Mouse (Mus musculus) ES-E14 (cell line): ENCODE data around the gene Cmya5. TPM values are rescaled to one million over a fixed set of nuclear protein-coding genes. Genes with fewer than 3 reads are reported as not detected.
A peak's percentile ranks its signal among the peaks of the same experiment; 100 is the strongest.

Experiments
- DNase-seq: peaks from one replicate; pipeline ENCODE4 v3.0.0-alpha.2; 2013; ENCODE audit warnings: low read depth, low spot score
- H3K27ac ChIP-seq: 2 replicates; pipeline ENCODE4 v1.5.1; 2012; ENCODE audit warnings: low read depth, mild to moderate bottlenecking, low read length, moderate library complexity, mixed read lengths; ENCODE audit not compliant: poor library complexity, insufficient read depth, severe bottlenecking
- H3K36me3 ChIP-seq: 2 replicates; pipeline ENCODE4 v1.6.1; 2012; ENCODE audit warnings: mild to moderate bottlenecking, low read length, moderate library complexity, mixed read lengths; ENCODE audit not compliant: control insufficient read depth, poor library complexity, insufficient read depth, severe bottlenecking
- H3K4me1 ChIP-seq, 2 experiments: fragments of 150-350 bp in 1 of 2; sonication (generic) in 1 of 2; 2 replicates each; pipeline ENCODE4 v1.6.1; 2012; ENCODE audit warnings: low read length in 2 of 2, mild to moderate bottlenecking in 1 of 2, mixed read lengths in 1 of 2; ENCODE audit not compliant: control insufficient read depth in 2 of 2, insufficient read depth in 2 of 2, poor library complexity in 1 of 2
- H3K4me3 ChIP-seq, 2 experiments: fragments of 150-350 bp in 1 of 2; sonication (generic) in 1 of 2; 2 replicates each; pipeline ENCODE4 v1.5.1; 2012; ENCODE audit warnings: low read length in 2 of 2, low read depth in 1 of 2, mild to moderate bottlenecking in 1 of 2, mixed read lengths in 1 of 2; ENCODE audit not compliant: insufficient read depth in 1 of 2, poor library complexity in 1 of 2, severe bottlenecking in 1 of 2
- H3K9ac ChIP-seq: 2 replicates; pipeline ENCODE4 v1.6.1; 2012; ENCODE audit warnings: low read depth, mild to moderate bottlenecking, low read length, mixed read lengths; ENCODE audit not compliant: poor library complexity, insufficient read depth, severe bottlenecking
- H3K9me3 ChIP-seq: fragments of 150-350 bp; sonication (generic); 2 replicates; pipeline ENCODE4 v1.6.1; 2012; ENCODE audit warnings: low read depth, mild to moderate bottlenecking, low read length; ENCODE audit not compliant: control insufficient read depth, insufficient read depth
- CHD2 ChIP-seq: IDR thresholded peaks from 2 replicates; pipeline ENCODE4 v1.6.1; 2014; ENCODE audit warnings: mild to moderate bottlenecking, low read depth, low read length, inconsistent platforms
- HCFC1 ChIP-seq: IDR thresholded peaks from 2 replicates; pipeline ENCODE4 v1.6.1; 2012; ENCODE audit warnings: low read length, inconsistent platforms, borderline replicate concordance; ENCODE audit not compliant: insufficient read depth
- MAFK ChIP-seq: IDR thresholded peaks from 2 replicates; pipeline ENCODE4 v1.6.1; 2014; ENCODE audit warnings: mild to moderate bottlenecking, low read depth, low read length, inconsistent platforms; ENCODE audit not compliant: insufficient read depth
- ZC3H11A ChIP-seq: IDR thresholded peaks from 2 replicates; pipeline ENCODE4 v1.6.1; 2012; ENCODE audit warnings: low read depth, mild to moderate bottlenecking, inconsistent platforms, low read length, borderline replicate concordance
- ZNF384 ChIP-seq: IDR thresholded peaks from 2 replicates; pipeline ENCODE4 v1.6.1; 2012; ENCODE audit warnings: low read depth, low read length, inconsistent platforms
- in situ Hi-C, 2 experiments: fragments of 600-800 bp; cut with MboI; formaldehyde crosslinking; loops; one replicate each; pipeline ENCODE4 v1.15.1; 2025; ENCODE audit warnings: low sequenced_read_pairs in 2 of 2, inconsistent platforms in 1 of 2; ENCODE audit not compliant: unreplicated experiment in 2 of 2
- total RNA-seq: library from RNA; depleted of rRNA; stranded (reverse); fragments of 300-350 nt; gene quantifications from 2 replicates; pipeline ENCODE4 v1.2.3, GENCODE M21; 2012; rRNA removed

Cmya5 gene
- total RNA-seq, 1 experiment = 0.49 TPM

DNA sequence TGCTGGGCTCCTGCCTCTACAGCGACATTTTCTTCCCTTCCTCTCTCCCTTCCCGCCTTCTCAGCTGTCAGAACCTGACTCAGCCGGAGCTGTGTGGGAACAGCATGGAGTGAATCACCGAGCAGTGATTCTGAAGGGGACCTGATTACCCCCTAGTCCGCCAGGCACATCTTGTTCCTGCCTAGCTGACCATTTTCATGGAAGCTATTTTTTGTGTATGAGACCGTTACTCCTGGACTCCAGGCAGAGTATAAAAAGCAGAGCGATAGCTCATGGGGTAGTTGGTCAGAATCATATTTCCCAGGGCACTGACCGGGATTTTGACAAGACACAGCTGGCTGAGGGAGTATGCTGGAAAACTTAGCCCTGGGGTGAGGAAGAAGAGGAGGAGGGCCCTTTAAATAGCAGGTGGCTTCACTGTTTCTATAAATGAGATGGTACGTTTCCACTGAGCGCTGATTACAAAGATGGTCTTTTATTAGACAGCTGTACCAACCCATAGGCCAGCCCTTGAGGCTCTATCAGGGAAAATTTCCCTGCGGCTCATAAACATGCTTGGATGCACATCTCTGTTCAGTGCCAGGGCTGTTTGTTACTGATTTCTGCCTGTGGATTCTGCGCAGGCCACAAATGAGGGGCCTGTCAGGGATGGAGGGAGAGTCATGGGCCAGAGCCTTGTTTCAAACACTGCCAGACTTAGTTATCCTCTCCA is 143.7 kb downstream of the Cmya5 start:
- no peak overlapping the region for H3K4me3 ChIP-seq
- H3K36me3 ChIP-seq = no peaks in the 10 kb centered on the region
- H3K4me1 ChIP-seq = no peaks in the 10 kb centered on the region
- no peak overlapping the region for H3K9ac ChIP-seq
- in situ Hi-C loops = no loop called here
- H3K9me3 ChIP-seq = no peaks in the 10 kb centered on the region
- no peak for DNase-seq
- TF ChIP-seq ZNF384 (no peak), HCFC1 (no peak)
- no peak overlapping the region for H3K27ac ChIP-seq

- Histone ChIP-seq H3K9me3 (no peaks in the 10 kb centered on the region), H3K36me3 (no peaks in the 10 kb centered on the region), H3K4me3 (no peak overlapping the region), H3K27ac (no peak overlapping the region), H3K4me1 (no peaks in the 10 kb centered on the region), H3K9ac (no peak overlapping the region)
- DNase-seq = no peak
- in situ Hi-C loops = loop anchor here in 1 of 2 experiments (25.0 kb wide), 1 partner anchor 237 kb away; no protein-coding TSS in a partner anchor
- TF ChIP-seq HCFC1 (no peak), CHD2 (no peak), MAFK (no peak), ZNF384 (no peak), ZC3H11A (no peak)
Observed at GRCm38 (mm10) chr13:92999860-93000259, 144.7 kb downstream of the Cmya5 start.

DNA sequence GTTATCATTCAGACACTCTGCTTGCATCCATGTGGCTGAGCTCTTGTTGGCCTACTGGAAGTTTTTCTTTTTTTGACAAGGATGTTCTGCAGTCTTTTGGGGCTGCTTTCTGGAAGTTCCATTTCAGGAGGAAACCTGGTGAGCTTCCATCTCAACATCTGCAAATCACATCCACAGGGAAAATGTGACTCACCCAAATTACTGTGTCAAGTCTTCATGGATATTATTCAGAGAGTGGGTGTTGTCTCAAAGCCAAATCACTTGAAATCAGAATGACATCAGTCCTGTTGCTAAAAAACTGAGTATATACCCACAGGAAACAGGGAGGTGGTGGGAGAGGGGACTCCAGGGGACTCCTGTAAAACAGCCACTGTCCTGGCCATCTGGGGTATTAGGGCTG is 149.8 kb downstream of the Cmya5 start:
- DNase-seq = no peak
- Histone ChIP-seq H3K36me3 (no peaks in the 10 kb centered on the region), H3K9me3 (no peaks in the 10 kb centered on the region), H3K27ac (no peak overlapping the region), H3K4me3 (no peak overlapping the region), H3K9ac (no peak overlapping the region), H3K4me1 (no peaks in the 10 kb centered on the region; a peak in 1 of 4 replicates)
- in situ Hi-C loops = loop anchor here in 1 of 2 experiments (25.0 kb wide), 1 partner anchor 243 kb away; no protein-coding TSS in a partner anchor
- TF ChIP-seq MAFK (no peak), CHD2 (no peak), HCFC1 (no peak), ZC3H11A (no peak), ZNF384 (no peak)

DNA sequence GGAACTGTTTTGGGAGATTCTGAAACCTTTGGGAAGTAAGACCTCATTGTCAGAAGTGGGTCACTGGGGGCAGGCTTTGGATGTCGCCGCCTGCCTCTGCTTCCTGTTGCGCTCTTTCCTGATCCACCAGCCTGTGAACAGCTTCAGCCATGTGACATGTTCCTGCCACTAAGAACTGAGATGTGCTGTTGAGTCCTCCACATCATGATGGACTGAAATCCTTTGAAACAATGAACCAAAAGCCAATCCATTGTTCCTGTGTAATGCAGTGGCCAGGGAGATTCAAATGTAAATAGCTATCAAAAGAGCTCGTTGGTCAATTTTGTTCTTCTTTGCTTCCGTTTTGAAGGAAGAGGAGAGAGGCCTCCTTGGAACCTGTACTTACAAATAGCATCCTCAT is 151.7 kb downstream of the Cmya5 start:
- in situ Hi-C loops = loop anchor here in 1 of 2 experiments (25.0 kb wide), 1 partner anchor 244 kb away; no protein-coding TSS in a partner anchor
- Histone ChIP-seq H3K9me3 (no peaks in the 10 kb centered on the region), H3K27ac (no peak overlapping the region), H3K36me3 (no peaks in the 10 kb centered on the region), H3K4me3 (no peak overlapping the region), H3K4me1 (no peaks in the 10 kb centered on the region; a peak in 1 of 4 replicates), H3K9ac (no peak overlapping the region)
- TF ChIP-seq ZC3H11A (no peak), CHD2 (no peak), MAFK (no peak), HCFC1 (no peak), ZNF384 (no peak)
- peak; percentile 17 for DNase-seq

Other genes with a start within 250 kb of the Cmya5 start
- gene Tent2, start 47.7 kb upstream of the Cmya5 start, total RNA-seq = 19.3 and 27.9 TPM in 2 replicates
- 21.6 and 21.7 TPM in 2 replicates for gene Homer1, start 154.9 kb upstream of the Cmya5 start, total RNA-seq